Mouse (Mus musculus) layer of hippocampus, adult 9-11 months (tissue): ENCODE data around the gene Cd79a.

ENCODE experiments used
- DNase-seq: peaks from one replicate; pipeline ENCODE4 v3.0.0; 2022

Cd79a gene

DNA sequence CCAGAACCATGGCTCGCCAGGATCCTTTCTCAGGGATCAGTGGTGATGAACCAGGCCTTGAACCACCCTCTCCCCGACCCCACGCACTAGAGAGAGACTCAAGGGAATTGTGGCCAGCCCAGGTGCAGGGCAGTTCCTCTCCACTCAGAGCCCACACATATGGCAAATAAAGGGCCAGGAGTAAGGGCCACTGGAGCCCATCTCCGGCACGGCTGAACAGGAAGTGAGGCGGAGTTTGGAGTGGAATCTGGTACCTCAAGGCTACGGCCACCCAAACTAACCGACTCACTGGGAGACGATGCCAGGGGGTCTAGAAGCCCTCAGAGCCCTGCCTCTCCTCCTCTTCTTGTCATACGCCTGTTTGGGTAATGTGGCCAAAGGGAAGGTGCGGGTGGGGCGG lies at the start of gene Cd79a:
Gene Cd79a, plus strand, starts transcription at position 158 of the 400 bp plus-strand sequence.
- no peak for DNase-seq

DNA sequence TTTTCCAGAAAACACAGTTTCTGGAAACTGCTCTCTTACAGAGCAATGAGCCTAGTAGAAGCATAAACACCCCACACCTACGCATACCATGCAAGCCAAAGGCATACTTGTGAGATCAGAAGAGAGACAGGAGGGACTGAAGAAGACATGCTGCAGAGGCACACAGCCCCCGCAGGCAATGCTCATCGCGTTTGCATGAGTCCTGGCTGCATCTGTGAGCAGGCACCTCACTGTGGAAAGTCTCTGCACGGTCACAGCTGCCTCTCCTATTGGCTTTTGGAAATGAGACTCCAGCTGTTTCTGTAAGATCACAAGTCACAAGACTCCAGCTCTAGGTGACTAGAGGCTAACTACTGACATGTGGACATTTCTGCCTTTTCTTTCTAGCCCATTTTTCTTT lies 47.0 kb upstream of the Cd79a start:
- peak; percentile 62 for DNase-seq

DNA sequence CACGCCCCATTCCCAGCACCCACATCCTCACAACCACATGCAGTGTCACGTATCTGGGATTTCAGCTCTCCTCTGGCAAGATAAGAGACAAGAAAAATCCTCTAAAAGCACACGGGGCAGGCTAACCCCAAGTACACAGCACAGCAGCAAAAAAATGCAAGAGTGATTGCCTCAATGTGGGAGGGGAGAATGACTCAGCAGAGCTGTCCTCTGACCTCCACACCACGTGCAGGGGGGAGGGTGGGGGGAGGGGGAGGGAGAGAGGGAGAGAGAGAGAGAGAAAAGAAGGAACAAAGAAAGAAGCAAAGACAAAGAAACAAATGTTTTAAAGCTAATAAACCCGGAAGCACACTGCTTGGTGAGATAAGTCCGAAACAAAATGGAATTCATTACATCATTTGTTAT lies 46.3 kb upstream of the Cd79a start:
- DNase-seq: no peak

- no peak for DNase-seq
These were observed 45.4 kb upstream of the Cd79a start for GRCm38 (mm10) chr7:24851596-24852325.

DNA sequence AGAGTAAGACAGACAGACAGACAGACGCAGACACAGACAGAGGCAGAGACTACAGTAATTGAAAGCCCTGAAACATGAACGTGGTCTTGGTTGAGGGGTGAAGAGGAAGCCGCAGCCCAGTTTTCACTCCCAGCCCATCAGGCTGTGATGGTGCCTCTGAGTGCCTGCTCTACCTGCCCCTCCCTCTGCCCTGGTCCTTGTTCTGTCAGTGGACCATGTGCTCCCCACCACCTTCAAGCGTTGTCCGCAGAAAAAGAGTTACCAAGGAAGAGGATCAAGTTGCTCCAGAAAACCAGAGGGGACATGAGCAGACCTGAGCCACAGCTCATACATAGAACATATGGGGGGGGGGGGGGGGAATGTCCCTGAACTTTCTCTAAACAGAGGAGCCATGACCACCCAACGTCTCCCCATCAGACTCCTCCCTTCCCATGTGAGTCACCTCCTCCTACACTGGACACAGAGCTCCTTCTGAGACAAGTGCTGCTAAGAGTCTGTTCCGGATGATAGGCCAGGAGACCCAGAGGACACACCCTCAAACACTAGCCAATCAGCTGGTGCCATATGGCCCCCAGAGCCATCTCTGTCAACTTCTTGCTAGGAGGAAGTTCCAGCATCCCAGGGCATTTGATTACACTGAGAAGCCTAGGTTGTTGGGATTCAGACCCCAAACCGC lies 44.5 kb upstream of the Cd79a start:
- DNase-seq: no peak

GRCm38 (mm10) chr7:24853233-24853563 lies 44.0 kb upstream of the Cd79a start:
- no peak for DNase-seq

DNA sequence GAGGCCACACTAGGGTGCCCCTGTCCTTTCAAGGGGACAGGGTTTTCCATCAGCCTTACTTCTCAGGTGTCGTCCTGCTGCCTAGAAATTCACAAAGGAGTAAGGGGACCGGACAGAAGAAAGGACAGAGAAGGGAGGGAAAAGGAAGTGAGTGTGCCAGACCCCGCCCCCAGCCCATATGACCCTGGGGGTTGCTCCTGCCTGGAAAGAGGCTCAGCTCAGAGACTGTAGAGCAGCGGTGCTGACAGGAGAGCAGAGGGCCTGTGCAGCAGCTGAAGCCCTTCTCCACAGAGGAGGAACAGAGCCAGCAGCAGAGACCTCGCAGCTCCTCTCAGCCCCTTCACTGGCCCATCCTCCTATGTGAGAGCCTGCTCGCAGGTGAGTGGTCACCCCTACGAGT lies 43.5 kb upstream of the Cd79a start:
- DNase-seq: no peak

DNA sequence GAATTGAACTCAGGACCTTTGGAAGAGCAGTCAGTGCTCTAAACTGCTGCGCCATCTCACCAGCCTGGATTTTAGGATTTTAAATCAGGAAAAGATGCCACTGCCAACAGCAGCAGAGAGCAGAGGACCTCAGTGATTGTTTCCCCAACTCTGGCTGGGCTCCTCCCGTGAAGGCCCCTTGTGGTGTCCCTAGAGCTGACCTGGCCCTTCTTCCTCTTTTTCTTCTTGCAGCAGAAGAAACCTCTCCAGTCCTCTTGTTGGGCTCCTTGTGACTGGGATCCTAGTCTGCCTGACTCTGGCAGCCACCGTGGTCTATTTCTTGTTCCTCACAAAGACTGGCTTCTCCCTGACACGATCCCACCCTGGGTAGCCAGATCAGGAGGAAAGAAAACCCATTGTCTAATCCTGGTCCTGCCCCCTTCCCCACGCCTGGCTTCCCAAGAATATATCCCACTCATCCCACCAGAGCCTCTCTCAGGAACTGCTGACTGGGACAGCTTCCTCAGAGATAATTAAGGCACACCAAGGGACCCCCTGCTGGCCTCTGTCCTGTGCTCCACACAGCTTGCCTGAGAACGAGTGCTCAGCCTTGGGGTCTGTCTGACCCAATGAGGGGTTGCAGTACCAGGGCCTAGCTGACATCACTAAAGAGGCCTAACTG lies 40.6 kb upstream of the Cd79a start:
- DNase-seq: no peak

DNA sequence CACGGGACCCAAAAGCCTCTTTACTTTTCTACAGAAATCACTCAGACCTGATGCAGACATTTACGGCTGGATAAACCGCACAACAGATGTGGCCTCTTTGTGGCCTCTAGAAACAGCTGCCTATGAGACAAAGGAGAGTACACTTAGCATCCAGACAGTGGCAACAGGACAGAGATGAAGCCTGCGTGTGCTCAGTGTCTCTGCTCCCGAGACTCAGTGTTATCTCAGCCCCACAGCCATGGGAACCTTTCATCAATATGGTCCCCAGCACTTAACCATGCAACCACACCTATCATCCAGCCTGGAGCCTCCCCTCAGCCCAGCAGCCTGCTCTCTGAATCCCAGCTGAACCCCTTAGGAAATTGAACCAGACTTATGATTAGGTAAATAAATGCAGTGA lies 37.9 kb upstream of the Cd79a start:
- DNase-seq: no peak

GRCm38 (mm10) chr7:24861913-24862312 lies 35.3 kb upstream of the Cd79a start, which contains the start of gene Gm9844:
Gm9844 (plus strand) TSS chr7:24862213.
- DNase-seq: no peak

DNA sequence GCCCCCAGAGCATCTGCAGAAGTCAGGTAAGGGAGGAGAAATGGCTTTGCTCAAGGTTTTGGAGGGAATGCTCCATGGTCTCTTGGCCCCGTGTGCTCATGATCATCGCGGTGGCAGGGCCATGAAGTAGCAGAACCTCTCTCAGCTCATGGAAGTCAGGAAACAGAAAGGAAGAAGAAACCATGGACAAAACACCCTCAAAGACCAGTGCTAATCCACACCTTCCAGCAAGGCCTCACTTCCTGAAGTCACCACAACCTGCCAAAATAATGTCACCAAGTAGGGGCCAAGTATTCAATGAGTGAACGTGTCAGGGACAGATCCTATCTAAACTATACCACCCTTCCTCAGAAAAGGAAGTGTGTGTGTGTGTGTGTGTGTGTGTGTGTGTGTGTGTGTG lies 34.3 kb upstream of the Cd79a start:
- DNase-seq: no peak

DNA sequence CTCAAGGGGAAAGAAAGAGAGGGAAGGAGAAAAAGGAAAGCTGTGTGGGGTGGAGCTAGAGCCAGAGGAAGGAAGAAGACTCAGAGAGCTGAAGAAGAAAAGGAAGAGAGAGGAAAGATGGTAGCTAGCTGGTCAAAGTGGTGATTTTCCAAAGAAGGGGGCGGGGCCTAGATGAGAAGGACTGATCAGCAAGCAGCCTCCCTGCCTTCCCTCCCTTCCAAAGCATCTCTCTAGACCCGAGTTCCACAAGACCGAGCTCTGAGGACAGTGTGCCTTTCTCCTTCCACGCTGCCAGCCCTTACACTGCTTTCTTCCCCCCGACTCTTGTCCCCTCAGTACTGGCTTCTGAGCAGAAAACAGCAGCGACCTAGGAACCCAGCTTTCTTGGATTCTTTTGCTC lies 33.0 kb upstream of the Cd79a start:
- DNase-seq: no peak

- no peak for DNase-seq
These were observed 28.1 kb upstream of the Cd79a start for GRCm38 (mm10) chr7:24869080-24869479.

DNA sequence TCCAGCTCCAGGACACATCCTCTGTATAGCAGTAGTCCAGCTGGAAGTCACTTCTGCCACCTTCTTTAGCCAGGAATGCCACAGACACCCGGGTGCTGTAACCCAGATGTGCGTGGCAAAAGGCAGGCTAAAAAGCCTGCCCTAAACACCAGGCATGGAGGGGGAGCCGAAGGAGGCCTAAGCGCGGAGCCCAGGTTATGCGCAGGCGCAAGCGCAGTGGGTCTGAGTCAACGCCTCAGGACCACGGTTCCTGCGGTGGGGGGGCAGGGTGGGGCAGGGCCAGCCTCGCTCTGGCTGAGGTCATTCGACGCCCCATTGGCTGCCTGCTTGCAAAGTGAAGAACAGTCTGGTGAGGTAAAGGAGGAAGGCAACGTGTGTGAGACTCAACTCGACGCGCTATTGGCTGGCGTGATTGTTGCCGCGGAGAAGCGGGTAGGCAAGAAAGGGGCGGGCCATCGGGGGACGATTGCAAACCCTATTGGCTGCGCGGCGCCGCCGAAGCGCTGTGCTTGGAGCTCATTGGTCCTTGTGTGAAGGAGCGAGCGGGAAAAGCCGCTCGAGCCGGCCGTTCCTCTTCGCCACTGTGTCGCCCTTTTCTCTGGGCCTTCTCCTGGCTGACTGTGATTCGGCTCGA lies 27.5 kb upstream of the Cd79a start, which contains the start of the genes Lypd4 and Dmrtc2:
Gene Lypd4, minus strand, starts transcription at position 410 of the 634 bp plus-strand sequence.
Gene Dmrtc2, plus strand, starts transcription at position 526 of the 634 bp plus-strand sequence.
- no peak for DNase-seq

DNA sequence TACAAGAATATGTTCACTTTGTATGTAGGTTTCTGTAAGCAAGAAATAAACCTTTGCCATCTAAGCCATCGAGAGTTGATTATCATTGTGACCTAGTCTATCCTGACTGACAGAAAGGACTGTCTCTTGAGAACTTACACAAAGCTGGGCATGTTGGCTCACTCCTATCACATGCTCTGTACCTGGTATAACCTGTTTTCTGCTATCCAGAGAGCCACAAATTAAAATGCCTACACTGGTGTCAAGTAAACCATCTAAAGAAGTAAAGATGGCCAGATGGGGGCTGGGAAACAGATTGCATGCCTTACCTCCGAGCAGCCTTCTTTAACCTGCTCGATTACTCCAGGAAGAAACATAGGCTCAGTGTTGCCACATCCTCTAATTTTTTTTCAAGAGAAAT lies 19.6 kb upstream of the Cd79a start:
- no peak for DNase-seq

DNA sequence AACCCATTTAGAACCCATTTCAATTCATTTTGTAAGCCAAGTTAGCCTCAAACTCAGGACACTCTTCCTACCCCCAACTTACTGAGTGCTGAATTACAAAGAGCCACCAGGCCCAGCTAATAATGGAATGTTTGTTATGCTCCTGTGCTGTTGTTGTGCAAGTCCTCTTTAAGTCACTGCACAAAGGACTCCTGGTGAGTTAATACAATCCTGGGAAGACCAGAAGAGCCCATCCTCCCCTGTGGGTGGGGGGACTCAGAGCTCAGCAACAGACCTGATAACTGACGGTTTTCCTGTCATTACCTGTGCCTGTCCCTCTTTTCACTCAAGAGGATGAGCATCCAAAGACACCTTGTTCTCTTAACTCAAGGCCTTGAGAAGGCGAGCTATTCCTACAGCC lies 17.6 kb upstream of the Cd79a start:
- DNase-seq: no peak

DNA sequence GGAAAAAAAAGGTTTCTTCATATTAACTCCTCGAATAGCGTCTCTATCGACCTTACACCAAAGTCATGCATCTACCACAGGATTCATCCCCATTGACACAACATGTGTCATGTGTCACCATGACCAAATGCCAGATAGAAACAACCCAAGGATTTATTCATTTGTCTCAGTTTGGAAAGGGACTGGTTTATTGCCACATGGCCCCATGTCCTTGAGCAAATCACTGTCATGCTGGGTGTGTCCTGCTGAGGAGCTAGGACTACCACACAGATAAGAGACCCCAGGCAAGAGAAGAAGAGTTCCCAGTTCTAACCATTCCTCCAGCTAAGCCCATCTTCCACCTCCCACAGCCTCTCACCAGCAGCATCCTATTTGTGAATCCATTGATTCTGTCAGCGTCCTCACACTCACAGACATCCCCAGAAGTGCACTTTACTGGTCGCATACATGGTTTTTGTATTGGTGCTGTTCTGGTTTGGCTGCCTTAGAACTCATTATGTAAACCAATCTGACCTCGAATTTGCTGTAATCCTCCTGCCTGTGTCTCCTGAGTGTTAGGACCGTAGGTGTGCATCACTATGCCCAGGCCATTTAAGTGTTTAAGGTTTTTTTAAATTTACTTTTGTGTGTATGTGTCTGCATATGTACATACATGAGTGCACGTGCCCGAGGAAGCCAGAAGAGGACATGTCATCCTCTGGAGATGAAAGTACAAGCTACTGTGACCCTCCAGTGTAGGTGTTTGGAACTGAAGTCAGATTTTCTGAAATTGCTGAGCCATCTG lies 14.6 kb upstream of the Cd79a start:
- no peak for DNase-seq

GRCm38 (mm10) chr7:24883896-24884692 lies 13.1 kb upstream of the Cd79a start, which contains the start of gene Rps19:
Rps19 (plus strand) TSS chr7:24884371.
- peak; percentile 99 for DNase-seq

GRCm38 (mm10) chr7:24884693-24885291 lies 12.4 kb upstream of the Cd79a start:
- peak; percentile 43 for DNase-seq

DNA sequence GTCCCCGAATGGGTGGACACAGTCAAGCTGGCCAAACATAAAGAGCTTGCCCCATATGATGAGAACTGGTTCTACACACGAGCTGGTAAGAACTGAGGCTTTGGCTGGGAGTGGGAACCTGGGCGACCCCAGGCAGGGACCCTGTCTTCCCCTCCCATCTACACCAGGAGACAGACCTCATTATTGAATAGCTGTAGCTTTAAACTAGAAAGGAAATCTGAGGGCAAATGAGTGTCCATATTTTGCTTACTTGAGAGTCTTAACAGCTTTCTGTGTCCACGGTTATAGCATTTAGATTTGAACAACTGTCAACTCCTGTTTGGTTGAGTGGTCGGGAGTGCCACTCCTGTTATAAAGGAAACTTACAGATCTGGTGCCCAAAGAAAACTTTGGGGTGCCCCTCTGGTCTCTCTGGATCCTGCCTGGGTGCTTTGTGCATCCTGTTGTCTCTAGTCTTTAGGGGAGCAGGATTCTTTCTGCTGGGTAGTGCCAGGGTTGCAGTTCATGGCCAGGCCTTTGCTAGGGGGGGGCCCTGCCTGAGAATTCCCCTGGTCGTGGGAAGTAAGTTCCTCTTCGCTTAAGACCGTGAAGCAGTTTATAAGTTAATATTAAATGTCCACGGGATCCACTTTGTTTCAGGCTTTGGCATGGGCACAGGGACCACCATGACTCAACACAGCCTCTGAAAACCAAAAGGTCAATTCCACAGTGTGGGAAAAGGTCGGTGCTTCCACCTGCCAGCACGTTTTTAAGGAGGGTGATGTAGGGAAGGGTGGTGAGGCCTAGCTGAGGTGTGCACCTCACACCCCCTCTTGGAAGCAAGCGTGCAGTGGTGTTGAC lies 11.5 kb upstream of the Cd79a start:
- no peak for DNase-seq

DNA sequence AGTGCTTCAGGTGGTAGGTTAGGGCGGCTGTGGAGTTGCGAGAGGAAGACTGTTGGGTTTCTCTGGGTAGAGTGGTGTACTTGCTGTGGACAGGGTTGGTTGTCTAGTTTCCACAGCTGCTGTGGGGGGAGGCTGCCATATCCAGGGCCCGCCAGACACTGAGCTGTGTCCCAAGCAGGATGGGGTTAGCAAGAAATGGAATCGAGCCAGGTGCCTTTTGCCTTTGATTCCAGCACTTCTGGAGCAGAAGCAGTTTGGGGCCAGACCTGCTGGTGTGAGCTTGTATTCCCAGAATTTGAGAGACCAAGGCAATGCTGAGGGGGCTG lies 10.9 kb upstream of the Cd79a start:
- DNase-seq: no peak
